Mouse (Mus musculus): ENCODE measurements around the gene Nod2. TPM values are rescaled to one million over a fixed set of nuclear protein-coding genes. Genes with fewer than 3 reads are reported as not detected.
A peak's percentile ranks its signal among the peaks of the same experiment; 100 is the strongest.

Gene Nod2
- polyA plus RNA-seq, 1 experiment from 2014 or later = 0.38 TPM

DNA sequence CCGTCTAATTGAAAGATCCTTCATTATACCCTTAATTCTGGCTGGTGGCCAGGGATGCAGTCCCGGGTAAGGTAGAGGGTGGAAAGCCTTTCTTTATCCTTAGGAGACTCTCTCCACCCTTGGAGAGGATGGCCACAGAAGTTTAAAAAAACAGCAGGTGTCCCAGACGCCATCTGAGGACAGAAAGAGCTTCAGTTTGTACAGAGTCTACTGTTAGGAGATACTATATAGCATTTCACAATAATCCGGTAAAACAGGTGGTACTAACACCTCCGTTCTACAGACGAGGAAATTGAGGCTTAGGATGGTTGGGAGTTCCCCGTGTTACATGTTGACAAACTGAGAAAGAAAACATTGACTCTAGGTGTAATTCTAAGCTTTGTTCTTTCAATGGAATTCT is 49.1 kb downstream of the Nod2 start:
- H3K27me3 ChIP-seq (ENCODE audit: insufficient read depth, low read length) = no peaks in the 10 kb centered on the region
- H3K9me3 ChIP-seq (replicated peaks; ENCODE audit: low read length) = no peaks in the 10 kb centered on the region
- H3K4me3 ChIP-seq (replicated peaks; ENCODE audit: low read depth, low read length) = peak overlapping the region; percentile 25; the same call in 1 of the 2 replicates
- H3K36me3 ChIP-seq (ENCODE audit: insufficient read depth, low read length) = no peaks in the 10 kb centered on the region
- ATAC-seq (replicated peaks; ENCODE audit: low FRiP score, low read depth) (peak; percentile 1; the same call in 1 of the 2 replicates), DNase-seq (ENCODE audit: low spot score) (no peak)
- no peak overlapping the region for H3K27ac ChIP-seq
- peaks cover 7% of the 10 kb centered on the region; the same call in 1 of the 2 replicates for H3K4me1 ChIP-seq (replicated peaks; ENCODE audit: insufficient read depth, low read length)
- H3K4me2 ChIP-seq (ENCODE audit: low read length) = peak overlapping the region; percentile 58
- 19% methylated on average over 7 of the region's 7 CpGs for WGBS
- no peak for TF ChIP-seq CTCF (IDR thresholded peaks at IDR 0.05; ENCODE audit: low read depth)
- no peak overlapping the region for H3K9ac ChIP-seq (ENCODE audit: low read depth, low read length)

DNA sequence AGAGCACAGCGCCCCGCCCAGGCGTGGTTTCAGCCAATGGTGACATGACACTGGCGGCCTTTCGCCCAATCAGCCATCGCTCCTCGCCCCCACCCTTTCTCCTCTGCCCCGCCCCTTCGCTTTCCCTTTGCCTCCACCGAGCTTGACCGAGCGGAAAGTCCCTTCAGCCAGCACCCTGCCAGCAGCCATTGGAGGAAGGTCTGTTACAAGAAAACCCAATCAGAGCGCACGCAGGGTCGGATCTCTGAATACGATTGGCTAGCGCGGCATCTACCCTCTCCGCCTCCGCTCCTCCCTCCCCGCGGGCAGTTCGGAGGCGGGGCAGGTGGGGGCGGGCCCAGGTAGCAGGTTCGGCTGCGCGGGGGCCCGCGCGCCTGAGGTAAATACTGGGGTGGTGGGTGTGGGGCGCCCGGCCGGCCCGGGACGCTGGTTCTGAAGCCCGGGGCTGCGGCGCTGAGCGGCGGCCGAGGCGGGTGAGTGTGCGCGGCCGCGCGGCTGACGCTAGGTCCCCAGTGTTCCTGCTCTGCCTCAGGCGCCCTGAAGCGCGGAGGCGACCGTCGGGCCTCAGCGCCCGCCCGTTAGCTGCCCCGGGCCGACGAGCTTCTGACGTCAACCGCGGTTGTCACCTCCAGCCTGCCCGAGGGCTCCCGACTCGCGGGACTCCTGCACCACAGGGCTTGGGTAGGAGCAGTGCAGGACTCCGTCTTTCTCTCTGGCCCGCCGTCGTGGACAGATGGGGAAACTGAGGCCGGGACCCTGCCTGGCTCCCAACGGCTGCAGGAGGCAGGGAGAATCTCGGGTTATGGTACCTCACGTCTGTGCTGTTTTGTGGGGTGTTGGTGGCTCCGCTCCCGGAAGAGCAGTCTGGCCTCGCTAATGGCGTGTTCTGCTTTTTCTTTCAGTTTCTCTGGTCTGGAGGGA is 49.9 kb downstream of the Nod2 start, which contains the start of gene Cyld:
Gene Cyld, plus strand, starts transcription at position 308 of the 921 bp plus-strand sequence.
- Histone ChIP-seq H3K4me3 (replicated peaks; ENCODE audit: low read depth, low read length) (peak within 1 kb of the TSS; percentile 85), H3K27ac (peak within 1 kb of the TSS; percentile 77), H3K9me3 (replicated peaks; ENCODE audit: low read length) (no peaks in the 10 kb centered on the region), H3K36me3 (ENCODE audit: insufficient read depth, low read length) (no peaks in the 10 kb centered on the region), H3K4me1 (replicated peaks; ENCODE audit: insufficient read depth, low read length) (peaks cover 6% of the 10 kb centered on the region; the same call in 1 of the 2 replicates), H3K9ac (ENCODE audit: low read depth, low read length) (peak within 1 kb of the TSS; percentile 80), H3K27me3 (ENCODE audit: insufficient read depth, low read length) (no peaks in the 10 kb centered on the region), H3K4me2 (ENCODE audit: low read length) (peak within 1 kb of the TSS; percentile 69)
- ATAC-seq (replicated peaks; ENCODE audit: low FRiP score, low read depth) (peak; percentile 99), DNase-seq (ENCODE audit: low spot score) (peak; percentile 100)
- under 1% methylated on average over 75 of the region's 80 CpGs for WGBS
- TF ChIP-seq CTCF (IDR thresholded peaks at IDR 0.05; ENCODE audit: low read depth) = peak; percentile 33; the same call in 1 of the 2 replicates

DNA sequence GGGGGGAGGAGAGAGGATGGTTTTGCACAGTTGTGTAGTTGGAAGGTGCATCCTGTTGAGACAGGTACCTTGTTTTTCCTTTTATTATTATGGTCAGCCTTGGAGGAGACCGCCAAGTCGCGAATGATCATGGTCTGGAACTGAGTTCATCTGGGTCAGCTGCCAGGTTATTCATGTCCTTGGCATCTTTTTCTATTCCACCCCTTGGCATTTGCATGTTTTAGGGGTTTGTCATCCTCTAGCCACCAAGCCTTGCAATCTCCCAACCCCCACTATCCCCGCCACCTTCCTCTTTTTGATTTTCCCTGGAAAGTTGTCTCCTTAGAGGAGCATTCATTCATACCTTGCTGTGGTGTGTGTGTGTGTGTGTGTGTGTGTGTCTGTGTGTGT is 50.5 kb downstream of the Nod2 start:
- peak overlapping the region; percentile 69 for H3K4me2 ChIP-seq (ENCODE audit: low read length)
- H3K27me3 ChIP-seq (ENCODE audit: insufficient read depth, low read length) = no peaks in the 10 kb centered on the region
- H3K4me1 ChIP-seq (replicated peaks; ENCODE audit: insufficient read depth, low read length) = peaks cover 4% of the 10 kb centered on the region; the same call in 1 of the 2 replicates
- H3K4me3 ChIP-seq (replicated peaks; ENCODE audit: low read depth, low read length) = peak overlapping the region; percentile 85
- H3K27ac ChIP-seq = peak overlapping the region; percentile 77
- H3K9ac ChIP-seq (ENCODE audit: low read depth, low read length) = peak overlapping the region; percentile 80
- no peak for ATAC-seq (replicated peaks; ENCODE audit: low FRiP score, low read depth)
- H3K36me3 ChIP-seq (ENCODE audit: insufficient read depth, low read length) = no peaks in the 10 kb centered on the region
- no peaks in the 10 kb centered on the region for H3K9me3 ChIP-seq (replicated peaks; ENCODE audit: low read length)
- DNase-seq (ENCODE audit: low spot score) = no peak
- WGBS = 8% methylated on average over 4 of the region's 4 CpGs
- no peak for TF ChIP-seq CTCF (IDR thresholded peaks at IDR 0.05; ENCODE audit: low read depth)

DNA sequence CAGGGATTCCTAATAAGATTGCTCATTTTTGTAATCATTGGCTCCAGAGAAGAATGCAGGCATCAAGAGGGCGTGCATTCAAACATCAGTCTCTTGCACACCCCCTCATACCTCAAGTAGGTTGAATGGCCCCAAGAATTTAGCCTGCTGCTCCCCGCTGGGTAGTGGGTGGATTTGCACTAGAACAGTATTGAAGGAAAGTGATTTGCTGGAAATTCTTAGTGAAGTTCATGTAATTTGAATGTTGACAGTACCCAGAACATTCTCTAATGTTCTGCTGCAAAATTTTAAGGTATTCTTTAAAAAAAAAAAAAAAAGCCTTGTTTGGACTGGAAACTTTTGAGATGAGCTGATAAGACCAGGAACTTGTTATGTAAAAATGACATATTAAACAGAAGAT is 50.9 kb downstream of the Nod2 start:
- DNase-seq (ENCODE audit: low spot score) = no peak
- Histone ChIP-seq H3K4me2 (ENCODE audit: low read length) (peak overlapping the region; percentile 69), H3K4me1 (replicated peaks; ENCODE audit: insufficient read depth, low read length) (peaks cover 4% of the 10 kb centered on the region; the same call in 1 of the 2 replicates), H3K27me3 (ENCODE audit: insufficient read depth, low read length) (no peaks in the 10 kb centered on the region), H3K9ac (ENCODE audit: low read depth, low read length) (peak overlapping the region; percentile 80; the same call in 1 of the 2 replicates), H3K9me3 (replicated peaks; ENCODE audit: low read length) (no peaks in the 10 kb centered on the region), H3K36me3 (ENCODE audit: insufficient read depth, low read length) (no peaks in the 10 kb centered on the region), H3K4me3 (replicated peaks; ENCODE audit: low read depth, low read length) (peak overlapping the region; percentile 85), H3K27ac (no peak overlapping the region)
- TF ChIP-seq CTCF (IDR thresholded peaks at IDR 0.05; ENCODE audit: low read depth) = no peak
- ATAC-seq (replicated peaks; ENCODE audit: low FRiP score, low read depth) = no peak
- 36% methylated on average over 2 of the region's 2 CpGs for WGBS

DNA sequence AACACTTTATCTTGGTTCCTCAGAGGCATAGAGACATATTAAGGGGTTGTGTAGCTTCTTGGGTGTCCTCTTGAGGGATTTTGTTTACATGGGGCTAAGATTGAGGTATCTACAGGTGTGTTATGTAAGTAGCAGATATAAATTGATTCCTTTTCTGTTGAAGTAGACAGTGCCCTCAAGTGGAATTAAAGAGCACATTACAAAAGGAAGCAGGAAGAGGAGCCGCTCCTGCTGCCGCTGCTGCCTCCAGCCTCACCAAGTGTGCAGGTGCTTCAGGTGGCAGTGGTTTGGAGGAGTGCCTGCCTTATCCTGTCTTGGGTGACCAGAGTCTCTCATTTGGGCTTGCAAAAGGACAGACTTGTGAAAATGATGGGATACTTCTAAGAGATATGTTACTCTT is 54.5 kb downstream of the Nod2 start:
- WGBS = 25% methylated on average over 2 of the region's 2 CpGs
- Histone ChIP-seq H3K4me2 (ENCODE audit: low read length) (no peak overlapping the region), H3K4me3 (replicated peaks; ENCODE audit: low read depth, low read length) (no peak overlapping the region), H3K36me3 (ENCODE audit: insufficient read depth, low read length) (no peaks in the 10 kb centered on the region), H3K4me1 (replicated peaks; ENCODE audit: insufficient read depth, low read length) (peaks cover 4% of the 10 kb centered on the region; the same call in 1 of the 2 replicates), H3K27ac (no peak overlapping the region), H3K9me3 (replicated peaks; ENCODE audit: low read length) (no peaks in the 10 kb centered on the region), H3K27me3 (ENCODE audit: insufficient read depth, low read length) (no peaks in the 10 kb centered on the region), H3K9ac (ENCODE audit: low read depth, low read length) (no peak overlapping the region)
- peak; percentile 73 for TF ChIP-seq CTCF (IDR thresholded peaks at IDR 0.05; ENCODE audit: low read depth)
- ATAC-seq (replicated peaks; ENCODE audit: low FRiP score, low read depth) (no peak), DNase-seq (ENCODE audit: low spot score) (peak; percentile 74)

DNA sequence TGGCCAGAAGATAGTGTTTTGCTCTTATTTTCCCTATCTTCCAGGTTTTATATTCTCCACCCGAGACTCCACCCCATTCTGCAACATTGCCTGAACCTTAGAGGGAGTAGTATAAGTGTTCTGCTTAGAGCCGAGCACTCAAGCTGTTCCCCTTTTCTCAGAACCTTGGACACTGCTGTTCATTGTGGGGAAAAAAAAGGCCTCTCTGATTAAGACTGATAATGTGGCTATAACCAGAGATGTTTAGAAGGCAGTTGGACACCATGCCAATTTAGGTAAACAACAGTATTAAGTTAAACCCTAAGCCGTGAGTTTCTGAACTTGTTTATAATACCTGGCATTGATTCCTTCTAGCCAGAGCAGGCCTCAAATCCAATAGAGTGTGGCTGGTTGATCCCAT is 55.7 kb downstream of the Nod2 start:
- DNase-seq (ENCODE audit: low spot score) (no peak), ATAC-seq (replicated peaks; ENCODE audit: low FRiP score, low read depth) (no peak)
- no peak for TF ChIP-seq CTCF (IDR thresholded peaks at IDR 0.05; ENCODE audit: low read depth)
- Histone ChIP-seq H3K4me1 (replicated peaks; ENCODE audit: insufficient read depth, low read length) (peaks cover 3% of the 10 kb centered on the region; the same call in 1 of the 2 replicates), H3K36me3 (ENCODE audit: insufficient read depth, low read length) (0 out of 2 replicates have a peak, but pooled peaks cover 2% of the 10 kb centered on the region), H3K4me3 (replicated peaks; ENCODE audit: low read depth, low read length) (no peak overlapping the region), H3K27ac (no peak overlapping the region), H3K9ac (ENCODE audit: low read depth, low read length) (no peak overlapping the region), H3K9me3 (replicated peaks; ENCODE audit: low read length) (no peaks in the 10 kb centered on the region), H3K4me2 (ENCODE audit: low read length) (no peak overlapping the region), H3K27me3 (ENCODE audit: insufficient read depth, low read length) (no peaks in the 10 kb centered on the region)
- 83% methylated on average over 3 of the region's 3 CpGs for WGBS
